Mouse (Mus musculus) 3T3-L1 (cell line): ENCODE results near the gene Tert.

Experiments used
- DNase-seq: peaks from one replicate; pipeline ENCODE4 v3.0.0-alpha.2; 2015; ENCODE audit warnings: low read depth, low spot score

Gene Tert

DNA sequence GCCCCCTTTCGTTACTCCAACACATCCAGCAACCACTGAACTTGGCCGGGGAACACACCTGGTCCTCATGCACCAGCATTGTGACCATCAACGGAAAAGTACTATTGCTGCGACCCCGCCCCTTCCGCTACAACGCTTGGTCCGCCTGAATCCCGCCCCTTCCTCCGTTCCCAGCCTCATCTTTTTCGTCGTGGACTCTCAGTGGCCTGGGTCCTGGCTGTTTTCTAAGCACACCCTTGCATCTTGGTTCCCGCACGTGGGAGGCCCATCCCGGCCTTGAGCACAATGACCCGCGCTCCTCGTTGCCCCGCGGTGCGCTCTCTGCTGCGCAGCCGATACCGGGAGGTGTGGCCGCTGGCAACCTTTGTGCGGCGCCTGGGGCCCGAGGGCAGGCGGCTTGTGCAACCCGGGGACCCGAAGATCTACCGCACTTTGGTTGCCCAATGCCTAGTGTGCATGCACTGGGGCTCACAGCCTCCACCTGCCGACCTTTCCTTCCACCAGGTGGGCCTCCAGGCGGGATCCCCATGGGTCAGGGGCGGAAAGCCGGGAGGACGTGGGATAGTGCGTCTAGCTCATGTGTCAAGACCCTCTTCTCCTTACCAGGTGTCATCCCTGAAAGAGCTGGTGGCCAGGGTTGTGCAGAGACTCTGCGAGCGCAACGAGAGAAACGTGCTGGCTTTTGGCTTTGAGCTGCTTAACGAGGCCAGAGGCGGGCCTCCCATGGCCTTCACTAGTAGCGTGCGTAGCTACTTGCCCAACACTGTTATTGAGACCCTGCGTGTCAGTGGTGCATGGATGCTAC lies at the start of gene Tert:
Gene Tert (plus strand): TSS at position 167 of the 805 bp plus-strand sequence.
- peak; percentile 25 for DNase-seq

DNA sequence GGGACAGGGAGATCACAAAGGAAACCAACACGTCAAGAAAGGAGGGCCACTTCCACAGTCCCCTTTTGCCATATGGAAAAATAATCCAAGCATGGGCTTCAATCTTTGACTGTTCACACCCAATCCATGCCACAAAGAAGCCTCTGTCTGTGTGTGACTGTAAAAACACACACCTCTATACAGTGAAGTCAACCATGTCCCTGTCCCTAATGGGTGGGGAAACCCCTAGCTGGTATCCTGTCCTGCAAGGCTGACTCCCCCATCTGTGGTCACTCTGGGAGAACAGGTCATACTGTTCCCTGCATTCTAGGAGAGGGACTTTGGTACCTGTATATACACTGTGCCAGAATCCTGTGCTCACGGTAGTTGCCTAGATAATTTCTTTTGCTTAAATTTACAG lies 49.4 kb upstream of the Tert start:
- no peak for DNase-seq

DNA sequence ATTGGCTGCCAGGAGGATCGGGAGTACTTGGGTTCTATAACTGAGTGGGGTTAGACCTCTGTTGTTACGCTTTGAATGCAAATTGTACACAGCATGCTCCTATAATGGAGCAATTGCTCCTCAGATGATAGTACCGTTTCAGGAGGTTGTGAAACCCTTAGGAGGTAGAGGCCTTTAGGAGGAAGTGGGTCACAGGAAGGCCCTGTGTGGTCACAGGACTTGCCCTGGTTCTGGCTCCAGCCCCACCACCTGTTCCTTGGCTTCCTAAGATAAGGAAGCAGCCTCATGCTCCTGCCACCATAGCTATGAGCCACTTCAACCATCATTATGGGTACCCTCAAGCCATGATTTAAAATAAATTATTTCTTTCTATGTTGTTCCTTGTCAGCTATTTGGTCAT lies 35.2 kb upstream of the Tert start:
- no peak for DNase-seq

DNA sequence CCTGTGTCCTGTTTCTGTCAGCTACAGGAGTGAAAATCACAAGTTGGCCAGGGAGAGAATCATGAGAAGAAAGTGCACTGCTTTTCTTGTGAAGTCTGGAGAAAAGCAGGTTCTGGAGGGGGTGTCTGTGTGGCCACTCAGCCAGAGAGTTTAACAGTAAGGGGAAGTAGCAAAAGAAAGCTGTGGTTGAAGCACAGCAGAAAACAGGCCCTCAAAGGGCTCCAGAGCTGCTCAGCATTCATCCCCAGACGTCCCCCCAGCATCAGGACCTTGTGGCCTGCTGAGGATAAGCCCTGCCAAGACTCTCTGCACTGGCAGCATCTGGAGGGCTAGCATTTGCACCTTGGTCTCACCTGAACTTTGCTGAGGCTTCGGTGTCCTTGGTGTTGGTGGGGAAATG lies 34.2 kb upstream of the Tert start:
- no peak for DNase-seq

DNA sequence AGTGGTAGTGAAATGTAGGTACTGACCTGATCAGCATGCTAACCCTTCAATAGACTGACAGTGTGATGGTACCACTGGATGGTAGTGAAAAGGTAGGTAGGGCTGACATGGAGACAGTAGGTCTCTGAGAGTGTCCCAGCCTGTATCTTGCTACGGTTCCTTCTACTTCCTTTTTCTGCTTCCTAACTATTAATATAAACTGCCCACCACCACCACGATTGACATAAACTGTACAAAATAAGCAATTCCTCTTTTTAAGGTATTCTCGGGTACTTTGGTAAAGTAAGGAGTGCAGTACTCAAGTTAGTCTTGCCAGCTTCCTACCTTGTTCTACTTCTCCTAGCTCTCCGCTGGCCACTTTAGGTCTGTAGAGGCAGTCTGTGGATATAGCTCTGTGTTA lies 30.4 kb upstream of the Tert start:
- no peak for DNase-seq

DNA sequence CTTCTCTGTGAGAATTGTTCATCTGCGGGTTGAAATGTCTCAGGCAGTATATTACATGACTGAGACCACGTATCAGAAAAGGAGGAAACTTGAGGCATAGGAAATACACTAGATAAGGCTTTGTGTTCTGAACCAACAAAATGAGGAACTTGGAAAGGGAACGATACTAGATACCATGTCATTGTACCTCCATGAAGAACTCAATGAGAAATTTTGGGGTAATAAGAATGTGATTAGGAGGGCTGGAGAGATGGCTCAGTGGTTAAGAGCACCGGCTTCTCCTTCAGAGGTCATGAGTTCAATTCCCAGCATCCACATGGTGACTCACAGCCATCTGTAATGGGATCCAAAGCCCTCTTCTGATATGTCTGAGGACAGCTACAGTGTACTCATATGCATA lies 26.5 kb upstream of the Tert start:
- DNase-seq = no peak

DNA sequence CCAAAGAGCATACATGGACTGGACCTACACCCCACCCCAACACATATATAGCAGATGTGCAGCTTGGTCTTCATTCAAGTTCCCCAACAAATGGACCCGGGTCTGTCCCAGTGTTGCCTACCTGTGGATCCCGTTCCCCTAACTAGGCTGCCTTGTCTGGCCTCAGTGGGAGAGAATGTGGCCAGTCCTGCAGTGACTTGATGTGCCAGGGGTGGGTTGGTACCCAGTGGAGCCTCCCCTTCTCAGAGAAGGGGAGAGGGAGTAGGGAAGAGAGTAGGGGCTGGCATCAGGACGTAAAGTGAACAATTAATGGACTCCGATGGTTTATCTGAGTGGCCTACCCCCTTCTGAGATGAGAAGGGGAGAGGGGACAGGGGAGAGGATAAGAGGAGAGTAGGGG lies 23.7 kb upstream of the Tert start:
- DNase-seq = peak; percentile 5

DNA sequence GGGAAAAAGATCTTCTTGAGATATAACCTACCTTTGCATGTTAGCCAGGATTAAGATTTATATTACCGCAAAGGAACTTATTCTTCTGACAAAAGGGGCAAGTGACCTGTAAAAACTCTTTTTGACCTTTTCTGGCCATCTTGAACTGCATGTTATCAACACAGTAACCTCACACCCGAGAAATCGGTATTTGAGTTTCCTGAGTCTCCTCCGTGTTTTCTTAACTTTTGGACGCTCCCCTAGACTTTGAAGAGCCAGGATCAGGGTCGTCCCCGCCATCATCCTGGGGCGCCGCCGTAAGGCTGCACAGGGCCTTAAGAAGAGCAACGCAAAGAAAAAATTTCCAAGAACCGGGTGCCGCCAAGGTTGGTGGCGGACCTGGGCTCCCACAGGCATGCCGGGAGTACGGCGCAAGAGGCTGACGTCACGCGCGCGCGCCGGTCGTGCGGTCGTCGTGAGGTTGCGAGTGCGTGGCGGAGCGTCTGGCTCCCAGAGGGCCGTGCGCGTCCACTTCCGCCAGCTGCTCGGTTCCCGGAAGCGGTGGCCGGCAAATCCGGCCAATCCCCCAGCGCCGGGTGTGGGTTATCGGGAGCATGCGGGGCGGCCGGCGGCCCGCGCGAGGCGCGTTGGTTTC lies 23.1 kb upstream of the Tert start, which contains the start of gene Clptm1l:
Gene Clptm1l (plus strand): TSS at position 485 of the 634 bp plus-strand sequence.
- peak; percentile 90 for DNase-seq

DNA sequence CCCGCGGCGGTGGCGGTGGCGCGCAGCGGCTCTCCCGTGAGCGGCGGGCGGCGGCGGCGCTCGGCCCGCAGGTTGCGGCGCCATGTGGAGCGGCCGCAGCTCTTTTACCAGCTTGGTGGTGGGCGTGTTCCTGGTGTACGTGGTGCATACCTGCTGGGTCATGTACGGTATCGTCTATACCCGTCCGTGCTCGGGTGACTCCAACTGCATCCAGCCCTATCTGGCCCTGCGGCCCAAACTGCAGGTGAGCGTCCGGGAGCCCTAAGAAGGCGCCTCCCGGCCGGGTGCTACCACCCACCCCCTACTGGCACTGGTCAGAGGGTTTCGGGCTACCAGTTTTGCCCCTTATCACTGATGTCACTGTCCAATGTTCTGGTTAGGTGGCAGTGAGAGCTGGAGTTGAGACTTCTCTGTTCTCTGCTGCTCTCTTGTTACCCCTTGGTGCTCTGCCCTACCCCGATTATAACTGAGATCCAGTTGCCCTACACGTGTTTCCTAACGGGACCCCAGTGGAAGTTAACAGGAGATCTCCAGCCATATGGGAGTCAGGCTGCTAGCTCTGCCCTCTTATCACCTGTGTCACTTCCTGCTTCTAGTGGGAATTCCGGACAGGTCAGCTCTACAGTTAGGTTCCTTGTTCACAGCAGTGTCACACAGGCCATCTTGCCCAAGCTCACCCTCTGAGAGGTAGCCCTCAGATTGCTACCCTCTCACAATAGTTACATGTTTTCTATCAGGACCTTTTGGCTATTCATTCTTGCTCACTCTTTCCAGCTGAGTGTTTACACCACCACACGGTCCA lies 22.4 kb upstream of the Tert start:
- peak; percentile 29 for DNase-seq

DNA sequence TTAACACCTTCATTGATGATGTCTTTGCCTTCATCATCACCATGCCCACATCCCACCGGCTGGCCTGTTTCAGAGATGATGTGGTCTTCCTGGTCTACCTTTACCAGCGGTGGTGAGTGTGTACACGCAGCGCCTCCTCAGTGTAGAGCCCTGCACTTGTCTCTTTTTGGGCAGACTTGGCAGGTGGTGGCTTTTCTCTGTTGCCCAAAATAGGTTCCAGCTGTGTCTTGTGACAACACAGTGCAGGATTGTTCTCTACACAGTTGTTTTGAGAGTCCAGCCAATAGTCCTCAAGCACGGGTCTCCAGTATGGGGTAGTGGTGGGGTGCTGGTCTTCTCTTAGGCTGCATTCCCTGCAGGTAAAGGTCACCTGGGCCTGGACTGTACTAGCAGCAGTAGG lies 8.3 kb upstream of the Tert start:
- DNase-seq = no peak

DNA sequence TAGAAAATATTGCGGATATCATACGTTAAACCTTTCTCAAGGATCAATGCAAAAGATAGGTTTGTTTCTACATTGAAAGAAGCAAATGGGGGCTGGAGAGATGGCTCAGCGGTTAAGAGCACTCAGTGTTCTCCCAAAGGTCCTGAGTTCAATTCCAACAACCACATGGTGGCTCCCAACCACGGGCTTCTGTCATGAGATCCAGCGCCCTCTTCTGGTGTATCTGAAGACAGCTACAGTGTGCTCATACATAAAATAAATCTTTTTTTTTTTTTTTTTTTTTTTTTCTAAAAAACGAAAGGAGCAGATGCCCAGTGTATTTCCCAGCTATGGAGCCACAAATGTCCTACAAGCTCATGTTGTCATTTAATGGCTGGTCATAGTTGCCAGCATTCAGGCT lies 6.1 kb upstream of the Tert start:
- DNase-seq = peak; percentile 60

DNA sequence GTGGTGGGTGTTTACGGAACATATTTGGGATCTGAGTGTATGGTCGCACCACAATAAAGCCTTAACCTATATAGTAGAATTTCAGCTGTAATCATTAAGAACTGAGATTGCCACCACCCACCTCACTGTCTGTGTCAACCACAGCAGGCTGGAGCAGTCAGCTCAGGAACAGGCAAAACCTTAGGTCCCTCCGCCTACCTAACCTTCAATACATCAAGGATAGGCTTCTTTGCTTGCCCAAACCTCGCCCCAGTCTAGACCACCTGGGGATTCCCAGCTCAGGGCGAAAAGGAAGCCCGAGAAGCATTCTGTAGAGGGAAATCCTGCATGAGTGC lies 334 bp upstream of the Tert start:
- no peak for DNase-seq

DNA sequence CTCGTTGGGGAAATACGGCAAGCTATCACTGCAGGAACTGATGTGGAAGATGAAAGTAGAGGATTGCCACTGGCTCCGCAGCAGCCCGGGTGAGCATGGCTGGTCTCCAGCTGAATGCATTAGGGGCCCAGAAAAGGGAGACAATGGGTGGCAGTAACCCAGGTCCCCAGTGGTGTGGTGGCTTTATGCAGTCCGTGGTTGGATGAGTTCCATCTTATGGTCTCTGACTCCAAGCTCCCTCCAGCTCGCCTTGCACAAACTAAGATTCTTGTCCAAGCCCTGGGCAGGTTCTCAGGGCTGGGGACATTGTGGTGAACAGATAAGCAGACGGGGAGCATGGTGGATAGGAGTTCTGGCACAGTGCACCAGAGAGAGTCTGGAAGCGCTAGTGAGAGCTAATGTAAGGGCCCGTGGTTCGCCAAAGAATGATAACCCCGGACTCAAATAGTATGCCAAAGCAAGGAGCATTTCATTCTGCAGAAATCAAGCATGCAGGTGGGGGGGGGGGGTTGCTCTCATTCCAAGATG lies 1.9 kb downstream of the Tert start:
- no peak for DNase-seq

DNA sequence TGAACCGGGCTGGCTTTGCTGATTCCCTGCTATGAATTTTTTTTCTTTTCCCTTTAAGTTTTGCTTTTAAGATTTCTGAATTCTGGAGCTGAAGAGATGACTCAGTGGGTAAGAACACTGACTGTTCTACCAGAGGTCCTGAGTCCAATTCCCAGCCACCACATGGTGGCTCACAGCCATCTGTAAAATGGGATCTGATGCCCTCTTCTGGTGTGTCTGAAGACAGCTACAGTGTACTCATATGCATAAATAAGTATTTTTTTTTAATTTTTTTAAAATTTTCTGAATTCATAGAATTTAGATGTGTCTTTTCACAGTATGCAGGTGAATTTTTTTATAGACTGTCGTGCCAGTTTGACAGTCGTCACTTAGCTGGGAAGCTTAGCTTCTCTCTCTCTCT lies 5.1 kb downstream of the Tert start:
- DNase-seq = peak; percentile 48

DNA sequence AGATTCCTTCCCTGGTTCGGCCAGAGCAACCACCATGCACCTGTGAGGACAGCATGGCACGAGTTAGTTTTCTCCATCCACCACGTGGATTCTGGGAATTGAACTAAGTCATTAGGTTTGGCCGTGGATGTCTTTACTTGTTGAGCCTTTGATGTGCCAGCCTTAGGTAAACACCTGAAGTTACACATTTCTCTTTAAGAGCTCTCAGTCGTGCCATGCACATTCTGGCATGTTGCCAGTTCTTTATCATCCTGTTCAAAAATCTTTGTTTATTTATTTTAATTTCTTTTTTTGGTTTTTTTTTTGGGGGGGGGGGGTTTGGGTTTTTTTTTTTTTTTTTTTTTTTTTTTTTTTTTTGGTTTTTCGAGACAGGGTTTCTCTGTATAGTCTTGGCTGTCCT lies 11.1 kb downstream of the Tert start:
- DNase-seq = no peak

DNA sequence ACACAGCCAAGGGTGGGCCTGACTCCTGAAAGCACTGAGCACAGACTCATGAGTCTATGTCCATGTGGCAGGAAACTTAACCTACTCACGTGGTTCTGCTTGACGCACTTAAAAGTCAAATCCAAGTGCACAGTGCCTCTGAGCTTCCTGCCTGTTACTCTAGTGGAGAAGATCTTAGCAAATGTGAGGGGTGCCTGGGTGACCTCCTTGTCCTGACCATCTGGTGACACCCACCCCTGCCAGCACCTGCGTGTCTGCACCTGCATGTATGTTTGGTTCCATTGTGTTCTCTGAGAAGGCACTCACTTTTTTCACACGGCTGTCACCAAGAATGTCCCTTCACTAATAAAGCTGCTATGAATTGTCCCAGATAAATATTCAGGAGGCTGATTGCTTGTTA lies 14.6 kb downstream of the Tert start:
- no peak for DNase-seq

DNA sequence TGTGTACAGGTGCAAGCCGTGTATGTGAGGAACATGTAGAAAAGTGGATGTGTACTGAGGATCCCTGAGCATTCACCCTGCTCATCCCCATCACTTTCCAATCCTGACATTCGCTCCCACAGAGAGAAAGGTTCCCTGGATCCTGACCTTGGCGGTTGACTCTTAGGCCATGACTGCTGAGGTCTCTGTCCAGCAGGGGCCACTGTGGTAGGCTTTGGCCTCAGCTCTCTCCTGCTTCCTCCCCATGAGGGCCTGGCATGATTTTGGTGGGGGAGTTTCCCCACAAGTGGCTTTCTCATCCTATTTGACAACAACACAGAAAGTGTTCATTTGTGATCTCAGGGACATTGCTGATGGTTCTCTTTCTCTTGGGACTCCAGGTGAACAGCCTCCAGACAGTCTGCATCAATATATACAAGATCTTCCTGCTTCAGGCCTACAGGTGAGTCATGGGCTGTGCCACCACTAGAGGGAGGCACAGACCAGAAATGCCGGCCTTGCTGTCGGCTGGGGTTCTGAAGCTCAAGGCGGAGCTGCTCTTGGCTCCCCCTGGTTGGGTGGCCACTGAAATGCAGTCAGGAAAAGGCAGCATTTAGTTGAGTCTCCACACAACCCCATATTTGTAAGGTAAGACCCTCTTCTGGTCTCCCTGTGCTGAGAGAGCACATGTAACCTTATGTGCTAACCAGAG lies 19.8 kb downstream of the Tert start:
- peak; percentile 77 for DNase-seq

DNA sequence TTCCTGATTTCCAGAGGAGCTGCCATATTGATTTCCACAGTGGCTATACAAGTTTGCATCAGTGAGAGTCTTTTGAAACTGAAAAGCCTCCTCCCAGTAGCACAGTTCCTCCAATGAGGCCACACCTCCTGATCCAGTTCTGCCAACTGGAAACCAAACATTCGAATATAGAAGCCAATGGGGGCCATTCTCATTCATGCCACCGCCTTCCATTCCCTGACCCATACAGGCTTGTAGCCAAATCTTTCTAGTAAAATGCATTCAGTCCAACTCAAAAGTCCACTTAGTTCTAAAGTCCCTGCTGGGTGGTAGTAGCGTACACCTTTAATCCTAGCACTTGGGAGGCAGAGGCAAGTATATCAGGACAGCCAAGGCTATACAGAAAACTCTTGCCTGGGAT lies 26.6 kb downstream of the Tert start:
- DNase-seq = no peak

DNA sequence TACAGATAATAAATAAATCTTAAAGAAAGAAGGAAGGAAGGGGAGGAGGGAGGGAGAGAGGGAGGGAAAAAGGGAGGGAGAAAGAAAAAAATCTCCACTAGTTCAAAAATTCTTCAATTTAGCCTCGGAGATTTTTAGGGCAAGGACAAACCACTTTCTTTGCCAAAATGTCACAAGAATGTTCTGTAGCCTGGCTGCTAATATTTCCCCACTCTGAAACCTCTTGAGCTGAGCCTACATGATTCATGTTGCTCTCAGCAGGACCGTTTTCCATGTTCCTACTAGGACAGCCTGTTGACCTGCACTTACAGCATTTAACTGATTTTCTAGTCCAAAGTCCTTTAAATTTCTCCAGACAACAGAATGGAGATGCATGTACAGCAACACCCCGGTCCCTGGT lies 28.3 kb downstream of the Tert start:
- no peak for DNase-seq

DNA sequence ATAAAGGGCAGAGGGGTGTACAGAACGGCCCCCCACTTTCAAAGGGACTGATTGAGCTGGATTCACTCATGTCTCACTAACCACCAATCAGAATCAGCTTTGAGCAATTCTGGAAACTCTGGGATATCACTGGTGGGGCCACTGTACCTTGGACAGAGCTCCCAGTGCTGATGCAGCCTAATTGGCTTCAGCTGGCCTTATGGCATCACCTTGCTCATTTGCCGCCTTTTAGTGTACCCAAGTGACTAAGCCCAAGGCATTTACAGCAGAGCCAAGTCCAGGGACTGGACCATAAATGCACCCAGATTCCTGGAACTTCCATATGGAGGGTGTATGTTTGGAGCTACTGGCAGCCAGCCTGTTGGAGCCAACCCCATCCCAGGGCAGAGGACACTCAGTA lies 32.2 kb downstream of the Tert start:
- DNase-seq = peak; percentile 6

DNA sequence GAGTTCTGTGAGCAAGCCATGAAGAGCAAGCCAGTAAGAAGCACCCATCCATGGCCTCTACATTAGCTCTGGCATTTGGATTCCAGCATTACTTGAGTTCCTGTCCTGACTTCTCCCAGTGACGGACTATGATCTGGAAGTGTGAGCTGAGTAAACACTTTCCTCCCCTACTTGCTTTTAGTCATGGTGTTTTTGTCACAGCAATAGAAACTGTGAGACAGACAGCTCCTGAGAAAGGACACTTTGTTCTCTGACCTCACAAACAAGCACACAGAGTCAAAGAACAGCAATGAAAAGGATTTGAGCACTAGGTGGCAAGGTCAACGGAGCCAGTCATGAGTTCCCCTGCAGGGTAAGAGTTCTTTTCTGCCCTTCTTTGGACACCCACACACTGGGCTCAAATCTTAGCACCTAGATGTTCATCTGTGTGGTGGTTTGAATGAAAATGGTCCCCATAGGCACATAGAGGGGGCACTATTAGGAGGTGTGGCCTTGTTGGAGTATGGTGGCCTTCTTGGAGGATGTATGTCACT lies 33.5 kb downstream of the Tert start:
- no peak for DNase-seq

DNA sequence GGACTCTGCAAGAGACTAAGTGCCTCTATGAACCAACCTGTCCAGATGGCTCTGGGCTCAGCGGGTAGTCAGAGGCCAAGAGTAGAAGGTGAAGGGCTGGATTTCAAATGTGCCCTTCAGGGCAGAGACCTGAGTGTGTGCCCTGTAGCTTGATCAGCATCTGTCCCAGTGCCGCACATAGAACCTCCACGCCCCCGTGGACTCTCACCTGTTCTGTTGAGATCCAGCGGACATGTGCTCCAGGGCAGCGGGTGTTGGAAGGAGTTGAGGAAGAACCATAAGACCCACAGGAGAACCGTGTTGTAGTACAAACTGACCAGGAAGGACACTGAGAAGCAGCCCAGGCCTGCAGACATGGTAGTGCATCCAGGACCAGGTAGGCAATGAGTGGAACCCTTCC lies 48.5 kb downstream of the Tert start:
- DNase-seq = no peak
